Mouse (Mus musculus): Measurements from ENCODE around the gene Eif4a1. TPM values are rescaled to one million over a fixed set of nuclear protein-coding genes. Genes with fewer than 3 reads are reported as not detected.
"Not testable (repeated sequence)": the region's sequence is repeated elsewhere in the genome, so short reads cannot be mapped to it uniquely, and the experiment has no call there.

The Eif4a1 gene
- total RNA-seq, 2 experiments from 2014 or later = 230 to 233 TPM

- ATAC-seq (replicated peaks; ENCODE audit: low FRiP score, poor library complexity, severe bottlenecking) = peak; percentile 57
Observed at GRCm38 (mm10) chr11:69655264-69656064, 16.8 kb downstream of the Eif4a1 start, which contains the start of gene Sox15. Gene Sox15 (plus strand): TSS chr11:69655314.

GRCm38 (mm10) chr11:69654760-69655159 lies 17.5 kb downstream of the Eif4a1 start:
- no peak for ATAC-seq (replicated peaks; ENCODE audit: low FRiP score, poor library complexity, severe bottlenecking)

- ATAC-seq (replicated peaks; ENCODE audit: low FRiP score, poor library complexity, severe bottlenecking) = no peak
Observed at GRCm38 (mm10) chr11:69653399-69653798, 18.8 kb downstream of the Eif4a1 start.

DNA sequence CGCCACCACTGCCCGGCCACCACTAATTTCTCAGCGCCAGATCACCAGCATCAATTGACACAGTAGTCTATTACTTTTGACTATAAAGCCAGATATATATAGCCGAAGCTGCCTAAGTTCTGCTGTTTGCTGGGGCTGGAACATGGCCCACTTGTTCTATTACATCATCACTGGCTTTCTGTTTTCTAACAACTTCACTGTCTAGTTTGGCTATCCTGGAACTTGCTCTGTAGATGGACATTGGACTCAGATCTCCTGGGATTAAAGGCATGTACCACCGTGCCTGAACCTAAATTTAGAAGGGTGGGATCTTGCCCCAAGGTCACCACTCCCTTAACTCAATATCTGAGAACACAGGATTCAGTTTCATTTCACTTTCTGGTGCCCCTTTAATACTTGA lies 26.4 kb downstream of the Eif4a1 start:
- ATAC-seq (replicated peaks; ENCODE audit: low FRiP score, poor library complexity, severe bottlenecking) = no peak

DNA sequence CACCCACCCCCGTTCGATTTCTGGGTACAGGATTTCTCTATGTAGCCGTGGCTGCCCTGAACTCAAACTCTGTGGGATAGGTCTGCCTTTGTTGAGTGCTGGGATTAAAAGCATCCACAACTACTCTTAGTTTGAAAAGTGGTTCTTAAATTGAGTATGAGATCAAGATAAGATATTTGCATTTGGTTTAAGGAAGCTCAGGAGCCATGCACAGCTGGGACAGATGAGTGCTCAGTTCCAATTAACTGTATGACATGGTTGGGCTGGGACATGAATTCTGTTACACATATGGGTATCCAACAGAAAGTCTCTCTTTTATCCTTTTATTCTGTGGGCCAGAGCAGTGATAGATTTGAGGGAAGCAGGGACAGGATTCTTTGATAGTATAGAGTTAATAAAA lies 36.8 kb downstream of the Eif4a1 start:
- no peak for ATAC-seq (replicated peaks; ENCODE audit: low FRiP score, poor library complexity, severe bottlenecking)

- ATAC-seq (replicated peaks; ENCODE audit: low FRiP score, poor library complexity, severe bottlenecking) = peak; percentile 43
Observed at GRCm38 (mm10) chr11:69633128-69633866, 38.9 kb downstream of the Eif4a1 start.

DNA sequence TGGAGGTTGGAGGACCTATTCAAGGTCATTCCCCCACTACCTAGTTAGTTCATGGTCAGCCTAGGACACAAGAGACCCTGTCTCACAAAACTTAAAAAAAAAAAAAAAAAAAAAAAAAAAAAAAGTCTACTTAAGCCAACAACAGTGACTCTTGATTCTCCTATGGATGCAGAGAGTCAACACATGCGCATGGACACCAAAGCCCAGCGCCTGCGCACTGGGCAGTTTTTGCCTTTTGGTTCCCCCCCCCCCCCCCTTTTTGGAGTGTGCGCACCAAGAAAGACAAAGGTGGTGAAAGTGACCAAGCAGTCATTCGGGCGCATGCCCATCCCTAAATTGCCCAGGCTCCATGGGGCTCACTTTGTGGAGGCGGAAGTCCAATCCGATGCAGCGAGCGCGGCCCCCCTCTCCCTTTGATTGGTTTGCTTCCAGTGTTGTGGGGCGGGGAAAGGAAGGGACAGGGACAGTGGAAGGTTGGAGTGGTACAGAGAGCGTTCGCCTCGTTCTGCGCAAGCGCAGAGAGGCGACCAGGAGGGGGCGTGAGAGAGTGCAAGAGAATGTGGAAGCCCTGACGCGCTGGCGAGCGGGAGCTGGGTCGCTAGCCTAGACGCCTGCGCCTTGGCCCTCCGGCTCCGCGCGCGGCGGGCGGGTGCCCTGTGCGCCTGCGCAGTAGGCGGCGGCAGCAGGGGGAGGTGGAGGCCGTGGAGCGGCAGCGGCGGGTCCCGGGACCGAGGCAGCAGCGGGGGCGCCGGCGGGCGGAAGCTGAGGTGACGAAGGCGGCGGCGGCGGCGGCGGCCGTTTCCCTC lies 39.7 kb downstream of the Eif4a1 start, which contains the start of gene Fxr2:
Gene Fxr2, plus strand, starts transcription at position 707 of the 806 bp plus-strand sequence.
- ATAC-seq (replicated peaks; ENCODE audit: low FRiP score, poor library complexity, severe bottlenecking) = peak; percentile 90

- no peak for ATAC-seq (replicated peaks; ENCODE audit: low FRiP score, poor library complexity, severe bottlenecking)
Observed at GRCm38 (mm10) chr11:69629802-69630201, 42.4 kb downstream of the Eif4a1 start.

GRCm38 (mm10) chr11:69628286-69628685 lies 43.9 kb downstream of the Eif4a1 start:
- peak; percentile 52 for ATAC-seq (replicated peaks; ENCODE audit: low FRiP score, poor library complexity, severe bottlenecking)

- not testable (repeated sequence) for ATAC-seq (replicated peaks; ENCODE audit: low FRiP score, poor library complexity, severe bottlenecking)
Observed at GRCm38 (mm10) chr11:69624339-69624738, 47.9 kb downstream of the Eif4a1 start.

DNA sequence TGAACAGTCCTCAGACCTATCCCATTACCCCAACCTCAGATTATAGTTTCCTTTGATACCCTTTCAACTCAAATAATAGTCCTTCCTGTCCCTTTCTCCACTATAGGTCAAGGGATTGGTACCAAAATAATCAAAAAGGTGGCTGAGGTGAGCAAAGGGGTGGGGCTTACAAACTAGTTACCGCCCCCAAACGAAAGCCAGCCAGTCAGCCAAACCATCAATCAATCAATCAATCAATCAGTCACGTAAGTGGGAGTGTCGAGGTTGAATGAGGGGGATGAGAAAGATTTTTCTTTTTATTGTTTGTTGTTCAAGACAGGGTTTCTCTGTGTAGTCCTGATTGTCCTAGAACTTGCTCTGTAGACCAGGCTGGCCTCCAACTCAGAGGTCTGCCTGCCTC lies 49.2 kb downstream of the Eif4a1 start:
- ATAC-seq (replicated peaks; ENCODE audit: low FRiP score, poor library complexity, severe bottlenecking) = no peak

DNA sequence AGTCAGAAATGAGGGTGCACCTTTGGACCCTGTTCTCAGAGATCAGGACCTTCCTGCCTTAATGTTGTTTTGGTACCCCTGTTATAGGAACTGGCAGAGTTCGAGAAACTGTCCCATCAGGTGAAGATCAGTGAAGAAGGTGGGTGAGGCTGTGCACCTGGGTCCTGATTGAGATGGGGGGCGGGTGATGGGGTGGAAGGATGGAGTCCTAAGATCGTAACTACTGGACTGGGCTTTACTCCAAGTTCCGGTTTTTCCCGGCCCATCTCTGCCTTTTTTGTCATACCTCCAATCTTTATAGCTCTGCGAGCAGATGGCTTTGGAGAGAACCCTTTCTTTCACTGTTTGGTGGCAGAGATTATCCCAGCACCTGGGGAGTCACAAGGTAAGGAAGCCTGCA lies 49.8 kb downstream of the Eif4a1 start:
- no peak for ATAC-seq (replicated peaks; ENCODE audit: low FRiP score, poor library complexity, severe bottlenecking)

- ATAC-seq (replicated peaks; ENCODE audit: low FRiP score, poor library complexity, severe bottlenecking) = 0 out of 2 replicates have a peak, but pooled peaks have one; percentile 51
Observed at GRCm38 (mm10) chr11:69621571-69622268, 50.5 kb downstream of the Eif4a1 start, which contains the start of gene Sat2. Gene Sat2 (plus strand): TSS chr11:69622024.

- ATAC-seq (replicated peaks; ENCODE audit: low FRiP score, poor library complexity, severe bottlenecking) = peak; percentile 67
Observed at GRCm38 (mm10) chr11:69620394-69621081, 51.7 kb downstream of the Eif4a1 start.

DNA sequence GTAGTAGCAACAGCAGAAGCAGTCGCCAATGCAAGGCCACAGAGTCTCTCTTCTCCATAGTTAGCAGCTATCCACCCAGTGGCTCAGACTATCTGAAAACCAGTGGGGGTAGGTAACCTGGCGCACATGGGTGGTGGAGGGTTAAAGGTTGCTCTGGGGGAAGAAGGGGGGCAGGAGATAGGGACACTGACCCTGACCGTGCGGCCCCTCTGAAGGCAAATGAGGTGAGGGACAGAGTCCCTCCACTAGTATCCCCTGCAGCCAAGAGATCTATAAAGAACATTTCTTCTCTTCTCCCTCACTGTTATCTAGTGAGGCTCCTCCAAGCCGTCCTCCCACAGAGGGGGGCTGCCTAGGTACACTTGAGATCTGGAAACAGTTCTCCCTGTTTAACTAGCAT lies 54.4 kb downstream of the Eif4a1 start, which contains the start of gene Shbg:
Gene Shbg, minus strand, starts transcription at position 101 of the 400 bp plus-strand sequence.
- ATAC-seq (replicated peaks; ENCODE audit: low FRiP score, poor library complexity, severe bottlenecking) = no peak
